Mouse (Mus musculus) spleen, postnatal 10 days (tissue): ENCODE results near the gene Krtap10-10.
"Not testable (repeated sequence)": the region's sequence is repeated elsewhere in the genome, so short reads cannot be mapped to it uniquely, and the experiment has no call there.

Source experiments
- DNase-seq, 2 experiments: peaks; one replicate each; pipeline ENCODE4 v3.0.0; 2021 to 2022; ENCODE audit warnings: low spot score in 2 of 2

The Krtap10-10 gene

DNA sequence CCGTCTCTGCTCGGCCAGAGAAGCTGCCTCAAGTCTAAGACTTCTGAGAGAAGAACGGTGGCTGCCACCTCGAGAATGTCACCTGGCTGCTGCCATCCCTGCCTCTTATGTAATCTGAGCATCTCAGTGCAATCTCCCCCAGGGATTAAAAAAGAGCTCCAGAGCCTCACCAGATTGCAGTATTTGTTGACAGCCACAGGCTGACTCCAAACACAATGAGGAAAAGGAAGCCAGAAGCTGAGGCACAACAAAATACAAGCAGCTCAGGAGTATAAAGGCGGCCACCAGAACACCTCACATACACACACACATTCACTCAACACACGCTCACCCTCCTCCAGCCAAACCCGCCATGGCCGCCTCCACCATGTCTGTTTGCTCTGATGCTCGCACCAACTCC, at the start of gene Krtap10-10:
Krtap10-10 (plus strand) TSS at position 301 of the 400 bp plus-strand sequence.
- DNase-seq: no peak

GRCm38 (mm10) chr10:77787876-77788275, 47.9 kb upstream of the Krtap10-10 start, which contains the start of gene Gm7137:
Gm7137 (minus strand) TSS chr10:77788200.
- DNase-seq: not testable (repeated sequence)

DNA sequence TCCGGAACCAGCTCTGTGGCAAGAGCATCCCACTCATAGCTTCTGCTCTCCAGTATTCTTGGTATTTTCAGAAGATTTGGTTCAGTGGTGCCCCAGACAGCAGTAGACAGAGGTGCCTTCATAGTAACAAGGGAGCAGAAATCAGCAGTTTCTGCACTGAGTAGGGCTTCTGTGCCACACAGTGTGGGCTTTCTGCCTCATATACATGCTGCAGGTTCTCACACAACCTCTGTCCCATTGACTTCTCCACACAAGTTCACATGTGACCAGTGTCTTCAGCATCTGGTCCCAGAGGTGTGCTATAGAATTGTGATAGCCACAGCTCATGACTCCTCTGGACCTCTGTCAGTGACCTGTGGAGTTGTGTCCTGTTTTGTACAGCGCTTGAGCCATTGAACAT, 47.1 kb upstream of the Krtap10-10 start:
- DNase-seq: no peak

DNA sequence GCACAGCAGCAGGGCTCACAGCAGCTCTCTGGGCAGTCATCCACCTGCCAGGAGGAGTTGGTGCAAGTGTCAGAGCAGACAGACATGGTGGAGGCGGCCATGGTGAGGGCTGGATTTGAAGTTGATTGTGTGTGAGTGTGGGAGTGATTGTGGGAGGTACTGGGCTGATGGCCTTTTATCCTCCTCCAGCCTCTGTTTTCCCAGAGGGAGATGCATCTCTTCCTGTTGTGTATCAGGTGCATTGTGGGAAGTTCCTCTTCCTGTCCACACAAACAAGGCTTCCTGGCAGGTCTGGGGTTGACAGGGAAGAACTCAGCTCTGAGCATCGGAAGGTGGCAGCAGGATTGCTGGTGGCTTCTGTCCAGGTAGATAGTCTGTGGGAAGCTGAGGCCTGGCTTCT, 40.8 kb upstream of the Krtap10-10 start, which contains the start of gene Gm9639:
Gm9639 (minus strand) TSS at position 101 of the 400 bp plus-strand sequence.
- DNase-seq: no peak

DNA sequence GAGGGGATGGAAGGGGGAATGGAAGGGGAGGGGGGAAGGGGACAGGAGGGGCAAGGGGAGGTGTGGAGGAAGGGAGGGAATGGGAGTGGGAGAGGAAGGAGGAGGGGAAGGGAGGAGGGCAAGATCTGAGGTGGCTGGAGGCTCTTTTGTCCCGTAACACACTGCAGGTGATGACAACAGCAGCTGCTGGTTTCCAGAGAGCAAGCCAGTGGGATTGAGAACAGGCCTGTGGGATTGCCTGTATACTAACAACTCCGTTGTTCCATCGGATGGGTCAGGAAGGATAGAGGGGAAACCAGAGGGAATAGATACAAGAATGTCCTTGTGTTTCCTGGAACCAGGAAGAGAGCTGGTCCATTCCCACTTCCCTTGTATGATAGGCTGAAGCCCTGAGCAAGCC, 38.1 kb upstream of the Krtap10-10 start:
- no peak for DNase-seq

DNA sequence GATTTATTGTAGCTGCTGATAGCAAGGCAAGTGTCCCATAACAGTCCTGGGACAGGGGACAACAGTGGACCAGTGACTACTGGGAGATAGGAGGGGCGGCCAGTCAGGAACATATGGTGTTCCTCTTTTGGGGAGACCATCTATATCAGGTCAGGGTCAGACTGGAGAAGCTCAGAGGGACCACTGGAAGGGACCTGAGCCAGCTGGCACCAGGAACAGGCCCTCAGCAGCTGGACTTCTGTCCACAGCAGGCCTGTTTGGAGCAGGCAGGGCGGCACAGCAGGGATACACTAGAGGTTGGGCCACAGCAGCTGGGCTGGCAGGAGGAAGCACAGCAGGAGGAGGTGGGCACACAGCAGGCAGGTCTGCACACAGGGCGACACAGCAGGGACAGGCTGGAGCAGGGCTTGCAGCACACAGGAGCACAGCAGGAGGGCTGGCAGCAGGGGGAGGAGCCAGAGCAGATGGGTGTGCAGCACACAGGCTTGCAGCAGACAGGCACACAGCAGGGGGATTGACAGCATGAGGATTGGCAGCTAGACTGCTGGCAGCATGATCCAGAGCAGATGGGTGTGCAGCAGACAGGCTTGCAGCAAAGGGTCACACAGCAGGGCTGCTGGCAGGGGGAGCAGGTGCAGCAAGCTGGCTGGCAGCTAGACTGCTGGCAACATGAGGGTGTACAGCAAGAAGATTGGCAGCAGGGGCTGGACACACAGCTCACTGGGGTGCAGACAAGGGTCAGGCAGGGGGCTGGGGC, 37.4 kb upstream of the Krtap10-10 start:
- DNase-seq: not testable (repeated sequence)

- DNase-seq: no peak
These were observed 36.7 kb upstream of the Krtap10-10 start, which contains the start of gene Gm19668 for GRCm38 (mm10) chr10:77798921-77799508. Gm19668 (minus strand) TSS chr10:77799133.

GRCm38 (mm10) chr10:77804095-77804494, 31.7 kb upstream of the Krtap10-10 start:
- DNase-seq: no peak

DNA sequence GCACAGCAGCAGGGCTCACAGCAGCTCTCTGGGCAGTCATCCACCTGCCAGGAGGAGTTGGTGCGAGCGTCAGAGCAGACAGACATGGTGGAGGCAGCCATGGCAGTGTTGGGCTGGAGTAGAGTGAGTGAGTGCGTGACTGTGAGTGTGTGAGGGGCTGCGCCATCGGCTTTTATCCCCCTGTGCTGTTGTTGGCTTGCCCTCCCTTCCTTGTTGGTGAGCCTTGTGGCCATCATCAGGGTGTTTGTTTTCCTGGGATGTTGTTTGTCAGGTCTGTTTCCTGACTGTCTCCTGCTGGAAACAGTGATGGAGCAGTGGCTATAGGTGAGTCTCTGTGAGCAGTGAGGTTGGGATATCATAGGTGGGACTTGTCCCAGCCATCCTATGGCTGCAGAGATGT, 24.0 kb upstream of the Krtap10-10 start, which contains the start of gene Gm9507:
Gm9507 (minus strand) TSS at position 101 of the 400 bp plus-strand sequence.
- DNase-seq: no peak

GRCm38 (mm10) chr10:77814382-77814781, 21.4 kb upstream of the Krtap10-10 start, which contains the start of gene Gm2696:
Gm2696 (plus strand) TSS chr10:77814682.
- no peak for DNase-seq

- peak; percentile 14 to 50 for DNase-seq
These were observed 20.2 kb upstream of the Krtap10-10 start for GRCm38 (mm10) chr10:77815514-77815913.

- DNase-seq: no peak
These were observed 17.2 kb upstream of the Krtap10-10 start for GRCm38 (mm10) chr10:77818523-77818922.

DNA sequence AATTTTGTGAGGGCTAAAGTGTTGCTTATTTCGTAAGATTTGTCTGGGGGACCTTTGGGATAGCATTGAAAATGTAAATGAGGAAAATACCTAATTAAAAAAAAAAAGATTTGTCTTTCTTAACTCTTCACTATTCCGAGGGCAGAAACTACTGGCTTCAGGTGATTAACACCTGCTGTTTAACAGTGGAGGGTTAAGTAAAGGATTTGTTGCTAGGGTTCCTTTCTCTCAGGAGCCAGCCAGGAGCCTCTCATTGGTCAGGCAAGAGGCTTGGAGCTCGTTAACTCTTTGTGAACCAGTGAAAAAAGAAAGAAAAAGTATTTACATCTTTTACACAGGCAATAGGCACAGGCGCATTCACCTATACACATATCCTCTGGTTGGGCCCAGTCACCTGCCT, 16.5 kb upstream of the Krtap10-10 start:
- no peak for DNase-seq

DNA sequence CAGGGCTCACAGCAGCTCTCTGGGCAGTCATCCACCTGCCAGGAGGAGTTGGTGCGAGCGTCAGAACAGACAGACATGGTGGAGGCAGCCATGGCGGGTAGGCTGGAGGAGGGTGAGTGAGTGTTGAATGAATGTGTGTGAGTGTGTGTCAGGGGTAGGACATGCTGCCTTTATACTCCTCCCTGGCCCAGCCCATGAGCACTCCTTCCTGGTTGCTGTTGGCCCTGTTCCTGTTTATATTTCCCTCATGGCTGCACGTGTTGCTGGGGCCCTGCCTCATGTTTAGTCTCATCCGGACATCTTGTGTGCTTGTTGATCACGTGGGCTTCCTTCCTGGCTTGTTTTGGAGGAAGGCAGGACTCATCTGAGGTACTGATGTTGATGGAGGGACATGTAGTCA, 8.8 kb upstream of the Krtap10-10 start, which contains the start of gene Krtap10-4:
Krtap10-4 (minus strand) TSS at position 145 of the 400 bp plus-strand sequence.
- no peak for DNase-seq

DNA sequence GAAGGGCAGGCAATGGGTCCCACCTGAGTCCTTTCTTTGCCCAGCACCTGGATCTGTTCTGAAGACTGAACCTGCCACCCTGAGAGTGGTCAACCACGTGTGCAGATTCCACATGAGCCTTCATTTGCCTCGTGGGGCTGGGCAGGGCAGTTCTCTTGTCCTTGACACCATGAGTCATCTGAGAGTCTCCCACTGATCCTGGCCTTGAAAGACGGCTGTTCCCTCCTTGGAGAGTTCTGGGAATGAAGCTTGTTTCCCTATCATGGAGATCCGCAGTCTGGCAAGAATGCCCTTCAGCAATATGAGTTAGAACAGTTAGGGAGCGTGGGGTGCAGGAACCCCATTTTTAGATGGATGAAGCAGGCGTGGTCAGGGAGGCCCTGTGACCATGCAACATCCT, 3.3 kb downstream of the Krtap10-10 start:
- DNase-seq: no peak

GRCm38 (mm10) chr10:77846503-77846902, 10.8 kb downstream of the Krtap10-10 start, which contains the start of gene Gm36176:
Gm36176 (plus strand) TSS chr10:77846803.
- DNase-seq: no peak

GRCm38 (mm10) chr10:77846961-77847360, 11.2 kb downstream of the Krtap10-10 start:
- no peak for DNase-seq

- DNase-seq: no peak
These were observed 11.8 kb downstream of the Krtap10-10 start for GRCm38 (mm10) chr10:77847538-77847937.

DNA sequence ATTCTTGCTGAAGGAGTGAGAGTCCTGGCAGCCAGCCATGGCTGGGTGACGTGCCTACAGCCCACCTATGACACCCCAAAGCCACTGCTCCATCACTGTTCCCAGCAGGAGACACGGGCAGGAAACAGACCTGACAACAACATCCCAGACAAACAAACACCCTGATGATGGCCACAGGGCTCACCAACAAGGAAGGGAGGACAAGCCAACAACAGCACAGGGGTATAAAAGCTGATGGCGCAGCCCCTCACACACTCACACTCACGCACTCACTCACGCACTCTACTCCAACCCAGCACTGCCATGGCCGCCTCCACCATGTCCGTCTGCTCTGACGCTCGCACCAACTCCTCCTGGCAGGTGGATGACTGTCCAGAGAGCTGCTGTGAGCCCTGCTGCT, 16.8 kb downstream of the Krtap10-10 start, which contains the start of gene Gm10318:
Gm10318 (plus strand) TSS at position 301 of the 400 bp plus-strand sequence.
- DNase-seq: no peak

GRCm38 (mm10) chr10:77861675-77862074, 25.9 kb downstream of the Krtap10-10 start, which contains the start of gene Gm3285:
Gm3285 (plus strand) TSS chr10:77861975.
- DNase-seq: no peak

DNA sequence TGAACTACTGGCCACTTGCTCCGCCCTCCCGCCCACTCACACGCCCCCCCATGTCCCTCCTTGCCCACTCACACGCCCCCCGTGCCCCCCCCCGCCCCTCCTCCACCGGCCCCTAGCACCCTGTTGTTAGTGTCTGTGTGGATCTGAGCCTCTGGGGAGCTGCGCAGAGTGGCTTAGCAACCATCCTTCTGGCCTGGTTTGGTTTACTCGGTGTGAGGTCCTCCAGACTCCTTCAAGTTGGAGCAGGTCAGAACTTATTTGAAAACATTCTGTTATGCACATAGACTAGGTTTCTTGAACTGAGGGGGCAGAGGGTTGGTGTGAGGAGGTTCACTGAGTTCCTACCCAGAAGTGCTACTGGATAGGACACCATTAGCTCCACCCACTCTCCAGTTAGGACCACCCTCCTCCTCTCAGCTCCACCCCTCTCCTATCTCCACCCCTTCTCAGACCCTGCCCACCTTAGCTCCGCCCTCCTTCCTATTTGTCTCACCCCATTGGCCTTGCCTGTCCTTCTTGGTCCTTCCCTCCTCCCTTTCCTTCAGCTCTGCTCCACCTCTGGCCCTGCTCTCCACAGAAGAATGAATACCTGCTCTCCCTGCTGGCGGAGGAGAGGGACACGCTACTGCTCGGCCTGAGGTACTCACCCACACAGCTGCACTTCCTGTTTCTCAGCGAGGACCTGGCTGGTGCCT, 28.5 kb downstream of the Krtap10-10 start:
- DNase-seq: peak in 1 of 2 experiments; percentile 47

DNA sequence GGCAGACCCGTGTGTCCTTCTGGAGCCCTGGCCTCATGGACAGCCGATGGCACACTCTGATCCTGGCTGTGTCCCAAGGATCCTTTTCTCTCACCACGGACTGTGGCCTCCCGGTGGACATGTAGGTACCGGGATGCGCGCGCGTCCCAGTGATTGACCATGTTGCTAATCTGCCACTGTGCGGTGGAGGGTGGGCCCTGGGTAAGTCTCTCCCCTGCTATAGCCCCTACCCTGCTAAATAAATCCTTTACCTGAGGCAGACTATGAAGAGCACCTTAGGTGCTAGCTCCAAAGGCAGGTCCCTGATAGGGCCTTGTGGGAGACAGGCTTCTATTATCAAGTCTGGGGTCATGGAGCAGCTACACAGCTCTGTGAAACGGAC, 29.0 kb downstream of the Krtap10-10 start:
- no peak for DNase-seq
